Mouse (Mus musculus) MN1 (cell line): ENCODE measurements around the gene Bcl9l.
A peak's percentile ranks its signal among the peaks of the same experiment; 100 is the strongest.

Source experiments
- DNase-seq: peaks from one replicate; pipeline ENCODE4 v3.0.0-alpha.2; 2016; ENCODE audit warnings: low spot score

Gene Bcl9l

GRCm38 (mm10) chr9:44497624-44498377 lies 15.2 kb downstream of the Bcl9l start:
- peak; percentile 73 for DNase-seq

GRCm38 (mm10) chr9:44498421-44499355 lies 16.1 kb downstream of the Bcl9l start:
- peak; percentile 89 for DNase-seq

GRCm38 (mm10) chr9:44499356-44500162 lies 16.9 kb downstream of the Bcl9l start:
- DNase-seq = peak; percentile 72

- peak; percentile 82 for DNase-seq
Measured at GRCm38 (mm10) chr9:44500163-44500533, 17.5 kb downstream of the Bcl9l start.

- no peak for DNase-seq
Measured at GRCm38 (mm10) chr9:44500638-44501175, 18.1 kb downstream of the Bcl9l start.

- peak; percentile 42 for DNase-seq
Measured at GRCm38 (mm10) chr9:44501206-44501879, 18.7 kb downstream of the Bcl9l start.

- peak; percentile 91 for DNase-seq
Measured at GRCm38 (mm10) chr9:44502006-44502405, 19.4 kb downstream of the Bcl9l start.

GRCm38 (mm10) chr9:44504893-44505823 lies 22.5 kb downstream of the Bcl9l start:
- DNase-seq = peak; percentile 40

- DNase-seq = peak; percentile 11
Measured at GRCm38 (mm10) chr9:44505824-44506467, 23.3 kb downstream of the Bcl9l start.

GRCm38 (mm10) chr9:44506566-44506965 lies 23.9 kb downstream of the Bcl9l start:
- no peak for DNase-seq

GRCm38 (mm10) chr9:44507345-44507744 lies 24.7 kb downstream of the Bcl9l start:
- no peak for DNase-seq

GRCm38 (mm10) chr9:44508124-44508619 lies 25.5 kb downstream of the Bcl9l start:
- no peak for DNase-seq

- no peak for DNase-seq
Measured at GRCm38 (mm10) chr9:44508721-44509486, 26.3 kb downstream of the Bcl9l start.

GRCm38 (mm10) chr9:44509487-44510354 lies 27.1 kb downstream of the Bcl9l start:
- DNase-seq = no peak

- no peak for DNase-seq
Measured at GRCm38 (mm10) chr9:44510355-44510871, 27.8 kb downstream of the Bcl9l start.

GRCm38 (mm10) chr9:44510872-44511601 lies 28.4 kb downstream of the Bcl9l start:
- no peak for DNase-seq
